Mouse (Mus musculus) kidney, adult 9 months (tissue): ENCODE data around the gene Ppp3ca.
A peak's percentile ranks its signal among the peaks of the same experiment; 100 is the strongest.
"Not testable (repeated sequence)": the region's sequence is repeated elsewhere in the genome, so short reads cannot be mapped to it uniquely, and the experiment has no call there.

Source experiments
- DNase-seq: peaks from one replicate; pipeline ENCODE4 v3.0.0; 2022

Ppp3ca gene

GRCm38 (mm10) chr3:136688101-136688586 lies 18.2 kb downstream of the Ppp3ca start:
- no peak for DNase-seq

- no peak for DNase-seq
These were observed 20.0 kb downstream of the Ppp3ca start for GRCm38 (mm10) chr3:136689793-136690543.

- DNase-seq: no peak
These were observed 22.1 kb downstream of the Ppp3ca start for GRCm38 (mm10) chr3:136691984-136692383.

DNA sequence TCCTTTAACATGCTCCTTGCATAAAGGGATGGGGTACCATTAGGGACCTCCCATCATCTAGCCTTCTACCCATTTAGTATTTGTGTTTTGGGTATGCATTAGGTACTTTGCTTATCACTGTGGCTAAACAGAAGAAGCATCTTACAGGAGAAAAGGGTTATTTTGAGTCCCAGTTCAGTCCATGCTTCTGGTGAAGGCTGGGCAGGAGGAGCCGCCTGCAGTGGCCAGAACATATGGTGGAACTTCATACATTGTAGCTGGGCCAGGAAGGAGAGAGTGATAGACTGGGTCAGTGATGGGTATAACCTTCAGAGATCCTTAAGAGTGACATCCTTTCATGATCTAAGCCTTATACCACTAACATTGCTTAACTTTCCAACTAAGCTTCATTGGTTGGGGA lies 23.6 kb downstream of the Ppp3ca start:
- DNase-seq: no peak

DNA sequence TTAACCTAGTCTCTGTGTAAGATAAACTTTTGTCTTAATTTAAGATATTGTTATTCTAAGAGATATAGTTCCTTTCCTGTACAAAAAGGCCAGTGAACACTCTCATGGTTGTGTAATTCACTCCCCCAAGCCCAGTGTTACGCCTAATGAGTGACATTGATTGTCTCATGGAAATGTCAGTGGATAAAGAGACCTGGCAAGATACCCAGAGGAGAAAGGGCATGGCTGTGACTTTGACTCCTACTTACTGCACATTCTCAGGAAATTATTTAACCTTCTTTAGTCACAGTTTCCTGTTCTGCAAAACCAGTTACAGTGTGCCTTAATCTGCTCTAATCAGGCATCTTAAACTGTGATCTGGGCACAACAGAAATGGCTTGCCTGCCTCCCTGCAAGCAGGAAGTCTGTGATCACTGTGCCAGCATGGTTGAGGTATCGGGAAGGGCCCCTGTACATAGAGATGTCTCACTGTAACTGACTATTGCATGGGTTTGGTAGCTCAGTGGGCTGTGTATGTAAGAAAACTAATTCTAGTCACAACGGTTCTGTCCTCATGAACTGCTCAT lies 27.8 kb downstream of the Ppp3ca start:
- peak; percentile 67 for DNase-seq

DNA sequence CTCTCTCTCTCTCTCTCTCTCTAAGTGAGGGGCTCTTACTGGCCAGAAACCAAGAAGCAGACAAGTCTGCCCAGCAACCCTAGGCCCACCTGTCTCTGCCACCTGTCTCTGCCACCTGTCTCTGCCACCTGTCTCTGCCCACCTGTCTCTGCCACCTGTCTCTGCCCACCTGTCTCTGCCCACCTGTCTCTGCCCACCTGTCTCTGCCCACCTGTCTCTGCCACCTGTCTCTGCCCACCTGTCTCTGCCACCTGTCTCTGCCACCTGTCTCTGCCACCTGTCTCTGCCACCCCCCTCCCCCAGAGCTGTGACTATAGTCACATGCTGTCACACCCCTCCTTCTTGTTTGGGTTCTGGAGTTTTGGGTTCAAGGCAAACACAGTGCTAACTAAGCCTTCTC lies 29.8 kb downstream of the Ppp3ca start:
- DNase-seq: not testable (repeated sequence)

GRCm38 (mm10) chr3:136700447-136701009 lies 30.6 kb downstream of the Ppp3ca start:
- DNase-seq: no peak

DNA sequence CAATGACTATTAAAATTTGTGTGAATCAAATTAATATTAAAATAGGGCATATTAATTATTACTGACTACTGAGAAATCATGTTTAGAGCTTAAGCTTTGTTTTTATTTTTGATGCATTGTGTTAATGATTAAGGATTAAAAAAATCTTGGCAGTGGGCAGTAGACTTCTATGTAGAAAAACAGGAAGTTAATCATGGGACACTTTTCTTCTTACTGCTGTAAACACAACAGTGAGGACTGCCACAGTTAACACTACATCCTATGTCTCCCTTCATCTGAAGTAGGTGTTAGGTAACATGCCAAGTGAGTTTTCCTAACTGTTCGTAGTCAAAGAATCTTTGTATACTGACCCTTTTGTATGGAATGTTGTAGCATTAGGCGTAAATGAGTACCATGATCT lies 32.9 kb downstream of the Ppp3ca start:
- no peak for DNase-seq

DNA sequence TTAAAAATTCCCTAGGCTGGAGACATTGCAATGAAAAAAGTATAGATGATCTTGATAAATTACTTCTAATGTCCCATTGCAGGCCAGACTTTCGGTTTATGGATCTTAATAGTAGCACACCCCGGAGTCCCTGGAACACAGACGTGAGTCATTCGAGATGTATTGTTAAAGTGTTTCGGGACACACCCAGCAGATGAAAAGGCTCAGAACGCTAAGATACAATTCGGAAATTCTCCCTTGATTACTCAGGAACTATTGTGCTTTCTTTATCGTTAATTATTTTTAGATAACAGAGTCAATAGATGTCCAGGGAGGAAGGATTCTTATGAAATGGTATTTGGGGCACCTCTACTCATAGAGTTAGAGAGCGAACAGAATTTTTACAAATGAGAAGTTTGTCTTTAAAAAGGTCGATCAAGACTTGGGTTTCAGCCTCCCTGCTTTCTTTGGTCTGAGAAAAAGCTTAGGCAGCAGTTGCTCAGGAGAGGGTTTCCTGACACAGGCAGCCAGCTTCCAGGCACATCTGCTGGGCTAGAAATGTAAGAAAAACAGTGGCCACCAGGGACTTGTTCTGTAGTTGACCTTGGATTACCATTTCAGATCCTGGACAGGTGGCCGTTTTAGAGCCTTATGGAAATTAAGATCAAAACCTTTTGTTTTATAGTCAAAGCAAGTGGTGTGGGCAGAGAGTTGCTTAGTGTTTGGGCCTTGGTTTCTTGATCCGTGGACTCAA lies 34.8 kb downstream of the Ppp3ca start:
- peak; percentile 33 for DNase-seq

DNA sequence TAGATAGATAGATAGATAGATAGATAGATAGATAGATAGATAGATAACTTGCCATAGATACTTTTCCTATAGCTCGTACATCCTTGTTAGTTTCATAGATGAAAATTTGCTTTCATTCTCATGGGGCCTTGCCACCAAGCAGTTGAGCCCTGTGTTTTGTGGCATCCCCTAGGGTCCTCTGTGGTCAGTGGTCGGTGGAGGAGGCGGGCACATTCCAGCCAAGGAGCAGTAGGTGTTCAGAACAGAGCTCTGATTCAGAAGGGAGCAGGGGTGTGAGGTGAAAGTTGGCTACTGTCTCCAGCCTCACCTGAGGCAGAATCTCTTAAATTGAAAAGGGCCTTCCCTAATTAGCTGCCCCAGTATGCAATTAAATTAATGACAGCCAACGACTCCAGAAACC lies 36.1 kb downstream of the Ppp3ca start:
- no peak for DNase-seq

DNA sequence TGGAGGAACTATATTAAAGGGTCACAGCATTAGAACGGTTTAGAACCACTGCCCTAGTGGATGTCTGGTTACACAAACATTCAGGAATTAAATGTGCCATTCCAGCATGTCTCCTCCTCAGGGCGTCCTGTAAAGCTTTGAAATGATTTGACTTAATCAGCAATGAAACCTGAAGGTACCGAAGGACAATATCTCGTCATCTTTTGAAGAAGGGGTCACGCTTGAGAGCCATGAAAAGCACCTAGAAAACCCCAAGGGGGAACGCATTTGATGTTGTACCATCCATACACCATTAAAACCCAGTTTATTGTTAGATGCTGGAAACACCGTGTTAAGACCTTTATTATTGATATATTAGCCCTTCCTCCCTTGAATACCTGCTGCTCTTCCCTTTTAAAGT lies 36.8 kb downstream of the Ppp3ca start:
- DNase-seq: no peak

- DNase-seq: no peak
These were observed 37.5 kb downstream of the Ppp3ca start for GRCm38 (mm10) chr3:136707222-136708019.

DNA sequence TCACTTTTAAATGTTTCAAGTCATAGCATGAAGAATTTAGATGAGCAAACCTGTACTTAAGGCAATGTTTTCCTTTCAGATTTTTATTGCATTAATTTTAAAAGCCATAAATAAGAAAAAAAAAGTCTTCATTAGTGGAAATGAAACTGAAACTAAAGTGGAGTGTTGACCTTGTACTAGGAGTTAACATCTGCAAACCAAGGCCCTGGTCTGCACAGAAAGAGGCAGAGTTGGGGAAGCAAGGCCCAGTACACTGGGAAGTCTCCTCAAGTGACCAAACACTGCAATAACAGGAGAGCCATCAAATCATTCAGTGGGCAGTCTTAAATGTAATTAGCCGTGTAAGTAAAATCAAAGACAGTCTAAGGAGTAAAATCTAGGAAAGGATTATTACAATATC lies 38.3 kb downstream of the Ppp3ca start:
- DNase-seq: no peak

- no peak for DNase-seq
These were observed 40.5 kb downstream of the Ppp3ca start for GRCm38 (mm10) chr3:136710310-136710906.

- DNase-seq: no peak
These were observed 44.5 kb downstream of the Ppp3ca start for GRCm38 (mm10) chr3:136714307-136715039.

GRCm38 (mm10) chr3:136716247-136716646 lies 46.3 kb downstream of the Ppp3ca start:
- DNase-seq: no peak

DNA sequence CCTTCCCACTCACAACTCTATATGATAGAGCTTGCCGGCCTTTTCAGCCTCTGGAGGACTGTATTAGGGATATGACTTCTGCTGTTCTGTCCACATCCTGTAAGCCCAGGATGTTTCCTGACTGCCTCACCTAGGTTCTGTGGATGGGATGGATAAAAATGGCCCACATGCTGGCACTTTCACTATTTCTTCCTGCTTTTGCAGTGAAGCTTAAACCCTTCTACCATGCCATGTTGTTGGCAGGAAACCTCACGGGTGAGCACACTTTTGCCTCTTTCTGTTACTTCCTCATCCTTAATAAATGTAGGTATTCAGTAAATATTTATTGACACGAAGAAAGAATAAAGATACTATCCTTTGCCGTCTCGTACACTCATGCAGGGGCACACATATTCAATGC lies 48.5 kb downstream of the Ppp3ca start:
- no peak for DNase-seq

GRCm38 (mm10) chr3:136721241-136721640 lies 51.3 kb downstream of the Ppp3ca start:
- no peak for DNase-seq

GRCm38 (mm10) chr3:136721804-136722427 lies 52.0 kb downstream of the Ppp3ca start:
- DNase-seq: no peak

- no peak for DNase-seq
These were observed 52.6 kb downstream of the Ppp3ca start for GRCm38 (mm10) chr3:136722493-136722892.
